Mouse (Mus musculus): ENCODE measurements at regions not wholly inside any gene's neighbourhood (a gene's known extent, or its start where the extent isn't known, plus 50 kb on each side); places are given as distances from the start of the nearest gene placed in this dataset.

GRCm38 (mm10) chr8:26847009-26847408, 130.1 kb upstream of the Zfp703 start:
- Histone ChIP-seq H3K4me1 (replicated peaks; ENCODE audit: control insufficient read depth, insufficient read depth) (peaks cover 5% of the 10 kb centered on the region), H3K9me3 (ENCODE audit: control insufficient read depth, low read length) (no peaks in the 10 kb centered on the region), H3K9ac (ENCODE audit: low read length) (no peak overlapping the region), H3K27me3 (ENCODE audit: control insufficient read depth, insufficient read depth, low read length) (no peaks in the 10 kb centered on the region), H3K27ac (replicated peaks) (no peak overlapping the region), H3K4me2 (replicated peaks; ENCODE audit: low read depth) (no peak overlapping the region), H3K36me3 (ENCODE audit: control insufficient read depth, insufficient read depth, low read length) (no peaks in the 10 kb centered on the region), H3K4me3 (ENCODE audit: low read depth, low read length) (no peak overlapping the region)
- TF ChIP-seq CTCF (IDR thresholded peaks at IDR 0.05; ENCODE audit: low read depth) (peak; percentile 20; the same call in 1 of the 2 replicates), EP300 (optimal IDR thresholded peaks at IDR 0.05) (no peak)
- 72% methylated on average over 9 of the region's 9 CpGs for WGBS
- ATAC-seq (ENCODE audit: low FRiP score, low TSS enrichment) (no peak), DNase-seq (ENCODE audit: low spot score) (no peak)

DNA sequence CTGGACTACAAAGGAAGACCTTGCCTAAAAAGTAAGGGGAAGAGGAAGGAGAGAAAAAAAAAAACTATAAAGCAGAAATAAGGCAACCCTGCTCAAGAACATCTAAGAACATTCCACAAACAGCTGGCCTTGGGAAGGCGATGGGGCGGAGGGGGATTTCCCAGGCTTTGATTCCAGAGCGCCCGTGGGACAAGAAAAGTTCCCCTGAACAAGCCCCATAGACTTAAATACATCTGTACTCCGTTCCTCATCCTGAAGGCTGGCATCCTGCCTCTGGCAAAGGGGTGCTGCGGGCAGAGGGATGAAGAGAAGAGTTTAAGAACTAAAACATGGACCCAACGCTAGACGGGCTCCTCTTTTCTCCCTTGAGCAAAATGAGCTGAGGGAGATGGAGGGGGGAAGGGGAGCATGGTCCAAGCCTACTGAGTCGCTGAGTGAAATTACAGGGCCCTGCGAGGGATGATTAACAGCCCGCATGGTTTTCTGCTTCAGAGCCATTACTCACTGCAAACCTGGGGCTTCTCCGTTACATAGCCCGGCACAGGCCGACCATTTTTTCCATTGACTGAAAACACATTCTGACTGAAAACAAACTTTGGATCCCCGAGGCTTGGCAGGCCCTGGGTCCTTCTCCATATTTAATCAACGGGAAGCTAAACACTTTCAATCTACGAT, 128.9 kb upstream of the Zfp703 start:
- no peaks in the 10 kb centered on the region for H3K9me3 ChIP-seq (ENCODE audit: control insufficient read depth, low read length)
- peaks cover 5% of the 10 kb centered on the region for H3K4me1 ChIP-seq (replicated peaks; ENCODE audit: control insufficient read depth, insufficient read depth)
- DNase-seq (ENCODE audit: low spot score) (no peak), ATAC-seq (ENCODE audit: low FRiP score, low TSS enrichment) (no peak)
- TF ChIP-seq CTCF (IDR thresholded peaks at IDR 0.05; ENCODE audit: low read depth) = no peak
- TF ChIP-seq EP300 (optimal IDR thresholded peaks at IDR 0.05) = no peak
- H3K27ac ChIP-seq (replicated peaks) = peak overlapping the region; percentile 63
- H3K36me3 ChIP-seq (ENCODE audit: control insufficient read depth, insufficient read depth, low read length) = no peaks in the 10 kb centered on the region
- H3K9ac ChIP-seq (ENCODE audit: low read length) = no peak overlapping the region
- H3K27me3 ChIP-seq (ENCODE audit: control insufficient read depth, insufficient read depth, low read length) = no peaks in the 10 kb centered on the region
- 36% methylated on average over 17 of the region's 17 CpGs for WGBS
- no peak overlapping the region for H3K4me3 ChIP-seq (ENCODE audit: low read depth, low read length)
- H3K4me2 ChIP-seq (replicated peaks; ENCODE audit: low read depth) = no peak overlapping the region; the same call in 1 of the 2 replicates

DNA sequence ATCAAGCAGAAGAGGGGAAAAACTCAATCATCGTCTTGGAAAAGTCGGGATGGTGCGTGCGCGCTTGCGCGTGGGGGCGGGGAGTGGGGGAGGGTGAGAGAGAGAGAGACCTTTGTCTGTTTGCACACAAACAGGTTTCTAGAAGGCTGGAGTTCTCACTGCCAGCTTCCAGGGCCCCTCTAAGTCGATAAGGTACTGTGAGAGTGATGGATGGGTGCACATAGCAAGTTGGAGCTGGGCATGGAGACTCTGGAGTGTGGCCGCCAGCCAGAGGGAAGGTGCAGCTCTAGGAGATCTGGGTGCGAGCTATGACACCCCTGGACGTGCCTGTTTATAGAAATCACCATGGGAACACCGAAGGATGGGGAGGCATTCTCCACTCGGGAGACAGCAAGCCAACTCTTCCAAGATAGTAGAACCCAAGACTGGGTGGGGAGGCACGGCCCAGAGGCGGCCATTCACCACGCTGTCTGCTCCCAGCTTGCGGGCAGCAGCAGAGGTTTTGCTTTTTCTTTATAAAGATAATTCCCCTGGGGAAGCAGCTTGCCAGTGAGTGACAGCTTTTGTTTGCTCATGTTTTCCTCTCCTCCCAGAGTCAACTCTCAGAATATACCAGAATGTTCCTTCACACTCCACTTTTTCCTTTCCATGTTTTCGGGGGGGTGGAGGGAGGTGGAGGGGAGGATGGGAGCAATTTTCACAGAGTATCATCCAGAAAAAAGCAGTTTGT, 128.0 kb upstream of the Zfp703 start:
- 32% methylated on average over 19 of the region's 19 CpGs for WGBS
- H3K27ac ChIP-seq (replicated peaks) = peak overlapping the region; percentile 63; the same call in 1 of the 2 replicates
- ATAC-seq (ENCODE audit: low FRiP score, low TSS enrichment) = peak; percentile 51

DNA sequence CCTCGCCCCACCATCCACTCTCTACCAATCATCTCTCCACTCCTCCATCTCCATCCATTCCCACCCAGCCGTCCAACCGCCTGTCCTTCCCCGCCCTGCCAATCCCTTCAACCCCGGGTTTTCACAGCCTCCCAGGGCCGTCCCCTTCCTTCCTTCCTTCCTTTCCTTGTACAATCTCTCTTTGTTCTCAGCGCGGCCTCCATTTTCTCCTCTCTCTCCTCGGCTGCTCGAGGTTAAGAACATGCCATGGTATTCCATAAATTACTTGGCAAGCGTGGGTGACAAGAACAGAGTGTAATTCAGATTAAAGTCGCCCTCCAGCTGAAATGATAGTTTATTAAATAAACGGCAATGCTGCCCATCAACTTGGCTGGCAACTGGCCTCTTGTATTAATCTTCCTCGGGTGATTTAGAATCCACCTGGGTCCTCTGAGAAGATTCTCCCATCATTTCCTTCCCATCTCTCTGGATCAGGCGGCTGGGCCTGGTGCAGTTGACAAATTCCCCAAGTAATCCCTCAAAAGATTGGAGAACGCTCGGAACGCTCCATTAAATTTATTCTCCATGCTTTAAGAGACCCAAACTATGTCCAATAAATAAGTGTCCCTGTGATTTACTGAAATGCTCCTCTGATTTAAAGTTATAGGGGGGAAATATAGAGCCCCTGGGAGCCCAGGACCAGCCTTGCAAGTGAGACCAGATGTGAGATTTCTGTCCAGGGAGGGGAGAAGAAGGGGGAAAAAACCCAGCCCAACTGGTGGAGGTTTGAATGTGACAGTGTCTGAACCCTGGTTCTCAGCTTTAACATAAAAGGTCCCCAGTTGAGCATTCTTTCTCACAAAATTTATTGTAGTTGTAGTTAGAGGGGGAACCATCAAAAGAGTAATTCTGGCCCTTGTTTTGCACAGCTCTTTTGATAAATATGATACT, 125.0 kb upstream of the Zfp703 start:
- no peak overlapping the region for H3K27ac ChIP-seq (replicated peaks)
- no peak overlapping the region for H3K4me2 ChIP-seq (replicated peaks; ENCODE audit: low read depth)
- ATAC-seq (ENCODE audit: low FRiP score, low TSS enrichment) (no peak), DNase-seq (ENCODE audit: low spot score) (no peak)
- no peaks in the 10 kb centered on the region for H3K36me3 ChIP-seq (ENCODE audit: control insufficient read depth, insufficient read depth, low read length)
- peaks cover 5% of the 10 kb centered on the region for H3K4me1 ChIP-seq (replicated peaks; ENCODE audit: control insufficient read depth, insufficient read depth)
- TF ChIP-seq EP300 (optimal IDR thresholded peaks at IDR 0.05) = no peak
- TF ChIP-seq CTCF (IDR thresholded peaks at IDR 0.05; ENCODE audit: low read depth) = no peak
- 69% methylated on average over 18 of the region's 18 CpGs for WGBS
- H3K9ac ChIP-seq (ENCODE audit: low read length) = no peak overlapping the region
- H3K9me3 ChIP-seq (ENCODE audit: control insufficient read depth, low read length) = no peaks in the 10 kb centered on the region
- H3K4me3 ChIP-seq (ENCODE audit: low read depth, low read length) = no peak overlapping the region
- no peaks in the 10 kb centered on the region for H3K27me3 ChIP-seq (ENCODE audit: control insufficient read depth, insufficient read depth, low read length)

More for the DNA sequence above, 128.0 kb upstream of the Zfp703 start:
- no peak overlapping the region for H3K9ac ChIP-seq (ENCODE audit: low read length)
- no peaks in the 10 kb centered on the region for H3K9me3 ChIP-seq (ENCODE audit: control insufficient read depth, low read length)
- no peaks in the 10 kb centered on the region for H3K27me3 ChIP-seq (ENCODE audit: control insufficient read depth, insufficient read depth, low read length)
- H3K36me3 ChIP-seq (ENCODE audit: control insufficient read depth, insufficient read depth, low read length) = no peaks in the 10 kb centered on the region
- DNase-seq (ENCODE audit: low spot score) = peak; percentile 63
- no peak overlapping the region for H3K4me3 ChIP-seq (ENCODE audit: low read depth, low read length)
- peaks cover 5% of the 10 kb centered on the region for H3K4me1 ChIP-seq (replicated peaks; ENCODE audit: control insufficient read depth, insufficient read depth)
- no peak for TF ChIP-seq EP300 (optimal IDR thresholded peaks at IDR 0.05)
- TF ChIP-seq CTCF (IDR thresholded peaks at IDR 0.05; ENCODE audit: low read depth) = no peak
- H3K4me2 ChIP-seq (replicated peaks; ENCODE audit: low read depth) = peak overlapping the region; percentile 27; the same call in 1 of the 2 replicates

GRCm38 (mm10) chr8:26852921-26853320, 124.2 kb upstream of the Zfp703 start:
- H3K9ac ChIP-seq (ENCODE audit: low read length) = no peak overlapping the region
- DNase-seq (ENCODE audit: low spot score) (no peak), ATAC-seq (ENCODE audit: low FRiP score, low TSS enrichment) (no peak)
- no peaks in the 10 kb centered on the region for H3K27me3 ChIP-seq (ENCODE audit: control insufficient read depth, insufficient read depth, low read length)
- no peaks in the 10 kb centered on the region for H3K36me3 ChIP-seq (ENCODE audit: control insufficient read depth, insufficient read depth, low read length)
- no peak overlapping the region for H3K4me3 ChIP-seq (ENCODE audit: low read depth, low read length)
- H3K4me2 ChIP-seq (replicated peaks; ENCODE audit: low read depth) = no peak overlapping the region
- TF ChIP-seq CTCF (IDR thresholded peaks at IDR 0.05; ENCODE audit: low read depth) (no peak), EP300 (optimal IDR thresholded peaks at IDR 0.05) (no peak)
- H3K9me3 ChIP-seq (ENCODE audit: control insufficient read depth, low read length) = no peaks in the 10 kb centered on the region
- peaks cover 5% of the 10 kb centered on the region for H3K4me1 ChIP-seq (replicated peaks; ENCODE audit: control insufficient read depth, insufficient read depth)
- WGBS = 63% methylated on average over 8 of the region's 8 CpGs
- no peak overlapping the region for H3K27ac ChIP-seq (replicated peaks)
